Mouse (Mus musculus): Measurements from ENCODE around the gene Cyp4f18. TPM values are rescaled to one million over a fixed set of nuclear protein-coding genes. Genes with fewer than 3 reads are reported as not detected.
"Not testable (repeated sequence)": the region's sequence is repeated elsewhere in the genome, so short reads cannot be mapped to it uniquely, and the experiment has no call there.

Gene Cyp4f18
- polyA plus RNA-seq, 1 experiment from 2014 or later: 1.0 TPM

- Histone ChIP-seq H3K36me3 (peaks cover 59% of the 10 kb centered on the region), H3K27ac (replicated peaks) (no peak overlapping the region), H3K4me3 (no peak overlapping the region), H3K9me3 (peaks cover 7% of the 10 kb centered on the region), H3K27me3 (no peaks in the 10 kb centered on the region), H3K9ac (no peak overlapping the region), H3K4me2 (no peak overlapping the region), H3K4me1 (replicated peaks) (no peaks in the 10 kb centered on the region)
- ATAC-seq (ENCODE audit: low read depth): no peak
- WGBS: 95% methylated on average over 6 of the region's 6 CpGs
Measured at GRCm38 (mm10) chr8:71968636-71969035, 40.8 kb downstream of the Cyp4f18 start.

DNA sequence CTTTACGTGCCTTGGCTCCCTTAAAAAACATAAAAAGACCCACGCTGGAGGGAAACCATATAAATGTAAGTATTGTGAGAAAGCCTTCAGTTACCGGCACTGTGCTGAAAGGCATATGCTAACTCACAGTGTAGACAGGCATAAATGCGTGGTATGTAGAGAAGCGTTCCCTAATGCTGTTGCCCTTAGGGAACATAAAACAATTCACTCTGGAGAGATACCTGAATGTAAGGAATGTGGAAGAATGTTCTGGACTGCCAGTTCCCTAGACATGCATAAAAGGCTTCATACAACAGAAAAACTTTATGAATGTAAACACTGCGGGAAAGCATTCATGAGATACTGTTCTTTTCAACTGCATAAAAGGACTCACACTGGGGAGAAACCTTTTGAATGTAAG, 41.3 kb downstream of the Cyp4f18 start:
- peaks cover 7% of the 10 kb centered on the region for H3K9me3 ChIP-seq
- H3K4me1 ChIP-seq (replicated peaks): no peaks in the 10 kb centered on the region
- 90% methylated on average over 6 of the region's 6 CpGs for WGBS
- H3K27ac ChIP-seq (replicated peaks): no peak overlapping the region
- ATAC-seq (ENCODE audit: low read depth): no peak
- H3K4me2 ChIP-seq: no peak overlapping the region
- no peak overlapping the region for H3K4me3 ChIP-seq
- H3K27me3 ChIP-seq: no peaks in the 10 kb centered on the region
- peaks cover 59% of the 10 kb centered on the region for H3K36me3 ChIP-seq
- no peak overlapping the region for H3K9ac ChIP-seq

GRCm38 (mm10) chr8:71967261-71967660, 42.2 kb downstream of the Cyp4f18 start:
- Histone ChIP-seq H3K4me1 (replicated peaks) (no peaks in the 10 kb centered on the region), H3K4me3 (no peak overlapping the region), H3K4me2 (no peak overlapping the region), H3K36me3 (peaks cover 59% of the 10 kb centered on the region), H3K9ac (no peak overlapping the region), H3K9me3 (peaks cover 7% of the 10 kb centered on the region), H3K27me3 (no peaks in the 10 kb centered on the region), H3K27ac (replicated peaks) (no peak overlapping the region)
- WGBS: 98% methylated on average over 5 of the region's 5 CpGs
- no peak for ATAC-seq (ENCODE audit: low read depth)

GRCm38 (mm10) chr8:71966411-71966810, 43.0 kb downstream of the Cyp4f18 start:
- H3K9me3 ChIP-seq: peaks cover 7% of the 10 kb centered on the region

GRCm38 (mm10) chr8:71965166-71965565, 44.3 kb downstream of the Cyp4f18 start:
- H3K9me3 ChIP-seq: peaks cover 7% of the 10 kb centered on the region
- no peak overlapping the region for H3K4me3 ChIP-seq
- WGBS: 95% methylated on average over 2 of the region's 2 CpGs
- H3K9ac ChIP-seq: no peak overlapping the region
- H3K27me3 ChIP-seq: no peaks in the 10 kb centered on the region
- no peak overlapping the region for H3K4me2 ChIP-seq
- ATAC-seq (ENCODE audit: low read depth): no peak
- no peak overlapping the region for H3K27ac ChIP-seq (replicated peaks)
- H3K36me3 ChIP-seq: peaks cover 66% of the 10 kb centered on the region
- no peaks in the 10 kb centered on the region for H3K4me1 ChIP-seq (replicated peaks)

More at GRCm38 (mm10) chr8:71966411-71966810, 43.0 kb downstream of the Cyp4f18 start:
- Histone ChIP-seq H3K36me3 (peaks cover 66% of the 10 kb centered on the region), H3K4me2 (no peak overlapping the region), H3K4me1 (replicated peaks) (no peaks in the 10 kb centered on the region), H3K9ac (no peak overlapping the region), H3K4me3 (no peak overlapping the region), H3K27ac (replicated peaks) (no peak overlapping the region), H3K27me3 (no peaks in the 10 kb centered on the region)
- no peak for ATAC-seq (ENCODE audit: low read depth)

GRCm38 (mm10) chr8:71964051-71964450, 45.4 kb downstream of the Cyp4f18 start:
- Histone ChIP-seq H3K27ac (replicated peaks) (no peak overlapping the region), H3K9me3 (peaks cover 7% of the 10 kb centered on the region), H3K4me2 (no peak overlapping the region), H3K4me3 (no peak overlapping the region), H3K9ac (no peak overlapping the region), H3K4me1 (replicated peaks) (no peaks in the 10 kb centered on the region), H3K27me3 (no peaks in the 10 kb centered on the region), H3K36me3 (peaks cover 56% of the 10 kb centered on the region)
- WGBS: 86% methylated on average over 3 of the region's 3 CpGs
- ATAC-seq (ENCODE audit: low read depth): no peak

DNA sequence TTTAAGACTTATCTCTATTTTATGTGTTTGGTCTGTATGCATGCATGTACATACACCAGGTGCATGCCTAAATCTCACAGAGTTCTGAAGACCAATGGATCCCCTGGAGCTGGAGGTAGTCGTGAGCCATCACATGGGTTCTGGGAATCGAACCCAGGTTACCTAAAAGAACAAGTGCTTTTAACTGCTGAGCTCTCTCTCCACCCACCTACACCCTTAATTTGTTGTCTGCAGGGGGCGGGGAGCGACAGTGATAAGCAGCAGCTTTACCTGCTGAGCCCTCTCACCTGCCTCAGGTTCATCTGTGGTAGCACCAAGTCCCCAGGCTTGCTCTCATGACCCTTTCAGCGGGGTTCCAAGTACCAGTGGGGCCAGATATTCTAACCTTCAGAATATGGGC, 47.6 kb downstream of the Cyp4f18 start:
- no peak for ATAC-seq (ENCODE audit: low read depth)
- Histone ChIP-seq H3K4me1 (replicated peaks) (no peaks in the 10 kb centered on the region), H3K27ac (replicated peaks) (no peak overlapping the region), H3K36me3 (peaks cover 36% of the 10 kb centered on the region), H3K4me3 (no peak overlapping the region), H3K9ac (no peak overlapping the region), H3K9me3 (peaks cover 7% of the 10 kb centered on the region), H3K4me2 (no peak overlapping the region), H3K27me3 (no peaks in the 10 kb centered on the region)
- WGBS: 93% methylated on average over 5 of the region's 5 CpGs

DNA sequence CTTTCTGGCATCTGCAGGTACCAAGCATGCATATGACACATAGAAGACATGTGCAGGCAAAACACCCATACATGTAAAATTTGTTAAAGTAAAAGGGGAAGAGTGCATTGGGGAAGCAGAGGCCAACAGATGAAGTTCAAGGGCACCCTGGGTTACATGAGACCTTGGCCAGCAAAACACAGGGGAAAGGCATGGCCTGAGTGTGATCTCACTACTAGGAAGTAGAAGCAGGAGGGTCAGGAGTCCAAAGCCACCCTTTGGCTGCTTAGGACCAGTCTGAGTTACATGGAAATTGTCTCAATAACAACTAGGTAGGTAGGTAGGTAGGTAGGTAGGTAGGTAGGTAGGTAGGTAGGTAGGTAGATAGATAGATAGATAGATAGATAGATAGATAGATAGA, 48.9 kb downstream of the Cyp4f18 start:
- no peaks in the 10 kb centered on the region for H3K4me1 ChIP-seq (replicated peaks)
- no peak for ATAC-seq (ENCODE audit: low read depth)
- peaks cover 3% of the 10 kb centered on the region; the same call in 1 of the 2 replicates for H3K9me3 ChIP-seq
- no peak overlapping the region for H3K27ac ChIP-seq (replicated peaks)
- H3K4me3 ChIP-seq: no peak overlapping the region
- H3K9ac ChIP-seq: no peak overlapping the region
- H3K4me2 ChIP-seq: no peak overlapping the region
- H3K27me3 ChIP-seq: no peaks in the 10 kb centered on the region
- peaks cover 23% of the 10 kb centered on the region for H3K36me3 ChIP-seq

DNA sequence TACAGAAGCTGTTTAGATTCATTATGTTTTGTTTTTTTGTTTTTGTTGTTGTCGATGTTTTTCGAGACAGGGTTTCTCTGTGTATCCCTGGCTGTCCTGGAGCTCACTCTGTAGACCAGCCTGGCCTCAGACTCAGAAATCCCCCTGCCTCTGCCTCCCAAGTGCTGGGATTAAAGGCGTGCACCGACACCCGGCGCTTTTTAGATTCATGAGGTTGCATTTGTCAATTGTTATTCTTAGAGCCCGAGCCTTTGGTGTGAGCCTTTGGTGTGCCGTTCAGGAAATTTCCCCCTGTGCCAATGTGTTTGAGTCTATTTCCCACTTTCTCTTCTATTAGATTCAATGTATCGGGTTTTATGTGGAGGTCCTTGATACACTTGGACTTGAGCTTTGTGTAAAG, 54.8 kb downstream of the Cyp4f18 start:
- Histone ChIP-seq H3K36me3 (peaks cover 20% of the 10 kb centered on the region), H3K27ac (replicated peaks) (no peak overlapping the region), H3K27me3 (no peaks in the 10 kb centered on the region), H3K9me3 (peaks cover 16% of the 10 kb centered on the region; the same call in 1 of the 2 replicates), H3K4me1 (replicated peaks) (peaks cover 20% of the 10 kb centered on the region), H3K4me3 (no peak overlapping the region), H3K9ac (no peak overlapping the region), H3K4me2 (no peak overlapping the region)
- 97% methylated on average over 9 of the region's 9 CpGs for WGBS
- ATAC-seq (ENCODE audit: low read depth): no peak

DNA sequence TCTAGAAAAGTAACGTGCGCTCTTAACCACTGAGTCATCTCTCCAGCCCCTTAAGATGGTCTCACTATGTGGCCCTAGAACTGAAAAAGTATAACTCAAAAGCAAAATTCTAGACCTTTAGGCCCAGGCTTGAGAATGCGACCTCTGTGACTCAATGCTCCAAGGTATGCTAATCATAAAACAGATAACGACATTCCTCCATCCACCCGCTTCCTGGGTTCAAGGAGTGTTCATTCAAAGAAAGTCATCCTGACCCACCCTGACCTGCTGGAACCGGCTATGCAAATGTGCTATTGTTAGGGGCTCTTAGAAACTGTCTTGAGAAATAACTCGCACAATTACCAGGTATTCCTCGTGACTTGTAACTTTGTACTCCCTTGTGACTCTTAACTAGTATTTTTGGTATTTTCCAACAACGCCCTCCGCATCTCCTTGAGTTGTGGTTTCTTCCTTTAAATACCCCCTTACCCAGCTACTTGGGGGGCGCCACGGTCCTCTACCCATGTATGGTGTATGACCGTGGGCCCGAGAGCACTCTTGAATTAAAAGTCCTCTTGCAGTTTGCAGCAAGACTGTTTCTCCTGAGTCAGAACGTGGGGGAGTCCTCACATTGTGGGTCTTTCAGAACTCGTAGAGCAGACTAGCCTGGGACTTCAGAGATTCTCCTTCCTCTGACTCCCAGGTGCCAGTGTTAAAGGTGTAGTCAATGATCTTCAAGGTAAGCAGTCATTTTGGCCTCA, 56.3 kb downstream of the Cyp4f18 start:
- H3K4me2 ChIP-seq; ATAC-seq (ENCODE audit: low read depth); H3K27me3 ChIP-seq; H3K27ac ChIP-seq (replicated peaks); H3K9ac ChIP-seq; H3K4me3 ChIP-seq: not testable (repeated sequence)
- Histone ChIP-seq H3K9me3 (peaks cover 16% of the 10 kb centered on the region; the same call in 1 of the 2 replicates), H3K36me3 (peaks cover 18% of the 10 kb centered on the region), H3K4me1 (replicated peaks) (peaks cover 20% of the 10 kb centered on the region)
- WGBS: 97% methylated on average over 16 of the region's 16 CpGs

- peak overlapping the region; percentile 70; the same call in 1 of the 2 replicates for H3K4me2 ChIP-seq
- no peaks in the 10 kb centered on the region for H3K27me3 ChIP-seq
- WGBS: 92% methylated on average over 1 of the region's 1 CpGs
- peaks cover 18% of the 10 kb centered on the region for H3K36me3 ChIP-seq
- H3K9ac ChIP-seq: no peak overlapping the region
- peaks cover 16% of the 10 kb centered on the region; the same call in 1 of the 2 replicates for H3K9me3 ChIP-seq
- no peak overlapping the region for H3K27ac ChIP-seq (replicated peaks)
- H3K4me1 ChIP-seq (replicated peaks): peaks cover 20% of the 10 kb centered on the region
- no peak overlapping the region for H3K4me3 ChIP-seq
- ATAC-seq (ENCODE audit: low read depth): no peak
Measured at GRCm38 (mm10) chr8:71952489-71952888, 56.9 kb downstream of the Cyp4f18 start.

DNA sequence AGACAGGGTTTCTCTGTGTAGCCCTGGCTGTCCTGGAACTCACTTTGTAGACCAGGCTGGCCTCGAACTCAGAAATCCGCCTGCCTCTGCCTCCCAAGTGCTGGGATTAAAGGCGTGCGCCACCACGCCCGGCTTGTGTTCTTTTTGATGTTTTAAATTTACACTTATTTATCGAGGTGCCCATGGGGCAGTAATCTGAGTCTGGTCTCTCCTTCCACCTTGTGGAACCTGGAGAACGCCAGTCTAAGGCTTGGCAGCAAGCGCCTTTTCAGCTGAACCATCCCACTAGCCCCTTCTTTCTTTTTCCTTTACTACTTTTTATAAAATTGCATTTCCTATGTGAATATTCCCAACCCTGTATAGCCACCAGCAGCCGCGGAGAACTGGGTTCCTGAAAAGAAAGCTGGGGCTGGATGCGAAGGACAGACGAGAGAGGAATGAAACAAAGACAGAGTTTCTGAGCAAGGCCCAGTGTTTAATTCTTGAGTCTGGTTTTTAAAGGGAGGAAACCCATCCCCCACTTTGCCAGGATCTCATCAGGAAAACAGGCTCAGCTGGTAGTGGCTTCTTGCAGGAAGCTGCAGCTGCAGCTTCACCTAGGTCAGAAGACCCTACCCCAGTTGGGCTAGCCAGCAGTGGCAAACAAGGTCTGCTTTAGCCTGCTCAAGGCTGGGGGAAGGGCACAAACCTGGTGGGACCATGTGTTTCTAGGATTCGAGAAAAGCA, 57.8 kb downstream of the Cyp4f18 start:
- WGBS: 38% methylated on average over 14 of the region's 14 CpGs
- no peak for ATAC-seq (ENCODE audit: low read depth)
- H3K9me3 ChIP-seq: peaks cover 16% of the 10 kb centered on the region; the same call in 1 of the 2 replicates

More for the DNA sequence above, 57.8 kb downstream of the Cyp4f18 start:
- H3K9ac ChIP-seq: peak overlapping the region; percentile 86
- H3K4me3 ChIP-seq: peak overlapping the region; percentile 75
- peaks cover 20% of the 10 kb centered on the region for H3K4me1 ChIP-seq (replicated peaks)
- H3K4me2 ChIP-seq: peak overlapping the region; percentile 70
- H3K27me3 ChIP-seq: no peaks in the 10 kb centered on the region
- H3K36me3 ChIP-seq: peaks cover 18% of the 10 kb centered on the region
- peak overlapping the region; percentile 89; the same call in 1 of the 2 replicates for H3K27ac ChIP-seq (replicated peaks)
